Comparison of ENCODE assay signal across 16 mouse cellular contexts in the genomic region with DNA sequence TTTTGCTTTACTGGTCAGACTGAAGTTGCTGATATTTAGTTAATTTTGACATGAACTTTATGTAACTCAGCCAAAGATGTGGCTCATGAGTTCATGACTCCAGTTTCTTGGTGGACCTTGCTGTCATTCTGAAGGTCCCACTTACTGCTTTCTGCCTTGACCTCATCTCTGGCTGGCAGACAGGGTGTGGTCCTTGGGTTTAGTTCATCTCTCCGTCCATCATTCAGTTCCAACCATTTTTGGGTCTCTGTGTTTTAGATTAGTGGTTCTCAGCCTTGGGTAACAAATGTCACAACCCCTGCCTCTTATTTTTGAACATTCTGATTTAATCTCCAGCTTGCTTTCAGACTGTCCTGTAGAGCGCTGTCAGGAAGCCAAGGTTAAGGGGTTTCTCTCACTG. TPM values are rescaled to one million over a fixed set of nuclear protein-coding genes. Genes with fewer than 3 reads are reported as not detected.
DNase-seq lines count a peak whose midpoint lies in the region.
"Had no signal": no experiment of that assay in that cellular context is flagged by ENCODE, and none has a peak within 500 bp of the region (broad histone marks: within the 10 kb centered on the region; RNA-seq: fewer than 3 reads in every experiment).

No protein-coding gene starts in this region.

- DNase-seq in adrenal gland, adult (ENCODE audit: inconsistent age in 2 of 2, low spot score in 1 of 2): peak; percentile 36 to 78
- DNase-seq in adrenal gland, adult 18-20 months (ENCODE audit: low spot score in 2 of 2): no peak
- DNase-seq in adrenal gland, adult 8-10 months: peak; percentile 61
- DNase-seq in adrenal gland, postnatal 4 days (ENCODE audit: low spot score in 2 of 2): no peak
- DNase-seq in adrenal gland, postnatal 10 days: peak; percentile 35
- DNase-seq in adrenal gland, postnatal 36 days: peak; percentile 44 to 63
- DNase-seq in ovary, adult 18-20 months (ENCODE audit: low spot score): no peak
- DNase-seq: cerebellum, adult 11 months; cerebellum, adult 18-20 months; cerebellum, adult 8-10 months; cerebellum, adult 9-11 months; cerebellum, postnatal 14 days; cerebellum, postnatal 36 days; embryo, embryonic 11 days had no signal

RNA-seq across cellular contexts. Expression of gene Asgr2, which starts 7.4 kb away (rescaled TPM):
- total RNA-seq in adrenal gland, adult 18-20 months (2021): 1 to 10 TPM in 1 of 2 experiments, under 1 TPM in 1; 0.83 to 2.5 TPM
- total RNA-seq in adrenal gland, adult 8-10 months (2022): 1 to 10 TPM in 2 of 4 experiments, under 1 TPM in 2; 0.62 to 2.9 (median 1.1) TPM
- 10 to 100 TPM in 1 of 2 experiments, 1 to 10 TPM in 1; 1.8 to 14.6 TPM for total RNA-seq in adrenal gland, postnatal 4 days (2021)
- total RNA-seq in adrenal gland, postnatal 10 days (2021): 10 to 100 TPM; 17.1 to 37.9 TPM
- 1 to 10 TPM in 1 of 2 experiments, under 1 TPM in 1; 0.60 to 2.1 TPM for total RNA-seq in adrenal gland, postnatal 36 days (2021)
- total RNA-seq: common myeloid progenitor, adult 5-6 weeks; MEL had no signal

RNA-seq across cellular contexts. Expression of gene Mgl2, which starts 30.3 kb away (rescaled TPM):
- 1 to 10 TPM; 3.8 to 9.2 TPM for total RNA-seq in adrenal gland, adult 18-20 months (2021)
- 1 to 10 TPM; 3.1 to 6.9 (median 4.2) TPM for total RNA-seq in adrenal gland, adult 8-10 months (2022)
- total RNA-seq in adrenal gland, postnatal 4 days (2021): 1 to 10 TPM in 1 of 2 experiments, under 1 TPM in 1; 0.90 to 1.7 TPM
- total RNA-seq in adrenal gland, postnatal 10 days (2021): 1 to 10 TPM; 2.1 to 2.5 TPM
- 1 to 10 TPM; 2.7 to 3.4 TPM for total RNA-seq in adrenal gland, postnatal 36 days (2021)

RNA-seq across cellular contexts. Expression of gene Asgr1, which starts 45.9 kb away (rescaled TPM):
- total RNA-seq in adrenal gland, adult 18-20 months (2021): under 1 TPM in 1 of 2 experiments, not detected in 1; 0.50 TPM
- total RNA-seq in adrenal gland, adult 8-10 months (2022): under 1 TPM in 3 of 4 experiments, not detected in 1; 0.31 to 0.75 (median 0.38) TPM
- total RNA-seq in adrenal gland, postnatal 4 days (2021): 10 to 100 TPM in 1 of 2 experiments, 1 to 10 TPM in 1; 1.7 to 33.7 TPM
- total RNA-seq in adrenal gland, postnatal 10 days (2021): 10 to 100 TPM; 35.0 to 76.1 TPM
- under 1 TPM in 1 of 2 experiments, not detected in 1; 0.33 TPM for total RNA-seq in adrenal gland, postnatal 36 days (2021)
- total RNA-seq: common myeloid progenitor, adult 5-6 weeks; MEL had no signal

RNA-seq across cellular contexts. Expression of gene Clec10a, which starts 56.2 kb away (rescaled TPM):
- 1 to 10 TPM; 2.5 to 9.2 TPM for total RNA-seq in adrenal gland, adult 18-20 months (2021)
- 1 to 10 TPM; 3.3 to 7.3 (median 5.4) TPM for total RNA-seq in adrenal gland, adult 8-10 months (2022)
- total RNA-seq in adrenal gland, postnatal 4 days (2021): 1 to 10 TPM; 2.1 to 3.5 TPM
- total RNA-seq in adrenal gland, postnatal 10 days (2021): 1 to 10 TPM; 4.6 to 5.1 TPM
- 1 to 10 TPM; 2.4 to 6.5 TPM for total RNA-seq in adrenal gland, postnatal 36 days (2021)

Comparison
In these comparisons a context has a peak if more than half of its experiments do, and no peak if none do; other contexts are left out.
1. DNase-seq: peak in adrenal gland, adult (2 of 2), adrenal gland, adult 8-10 months (single experiment), adrenal gland, postnatal 10 days (single experiment) and adrenal gland, postnatal 36 days (2 of 2); none in adrenal gland, adult 18-20 months (0 of 2), adrenal gland, postnatal 4 days (0 of 2) and ovary, adult 18-20 months (single experiment).